Mouse (Mus musculus): ENCODE measurements around the gene Capns1.

GRCm38 (mm10) chr7:30183879-30184289 is 14.7 kb downstream of the Capns1 start, which contains the start of gene Cox7a1:
- TF ChIP-seq ZC3H11A (IDR thresholded peaks at IDR 0.05; ENCODE audit: low read depth, low read length) (no peak), CHD2 (IDR thresholded peaks at IDR 0.05; ENCODE audit: low read length) (no peak), E2F4 (IDR thresholded peaks at IDR 0.05; ENCODE audit: borderline replicate concordance, low read depth, low read length) (no peak), NRF1 (IDR thresholded peaks at IDR 0.05; ENCODE audit: insufficient read depth, low read depth, low read length, poor library complexity, severe bottlenecking) (no peak), SIN3A (IDR thresholded peaks at IDR 0.05; ENCODE audit: low read length) (peak; percentile 64), RCOR1 (IDR thresholded peaks at IDR 0.05; ENCODE audit: low read depth, low read length) (peak; percentile 60; the same call in 1 of the 2 replicates), POLR2A (IDR thresholded peaks at IDR 0.05; ENCODE audit: control insufficient read depth in 1 of 2, insufficient read depth in 1 of 2, low read depth in 1 of 2, low read length in 2 of 2, poor library complexity in 1 of 2) (peak in 1 of 2 experiments; percentile 70; a peak in 2 of 4 replicates), EP300 (IDR thresholded peaks at IDR 0.05; ENCODE audit: low read depth in 1 of 2, low read length in 2 of 2) (peak; percentile 66 to 73), NELFE (IDR thresholded peaks at IDR 0.05; ENCODE audit: low read depth, low read length) (no peak), CTCF (IDR thresholded peaks at IDR 0.05 in 2 of 3, conservative IDR thresholded peaks at IDR 0.05 in 1 of 3; ENCODE audit: control insufficient read depth in 1 of 3, insufficient read depth in 1 of 3, low read depth in 2 of 3, low read length in 3 of 3, poor library complexity in 1 of 3, severe bottlenecking in 1 of 3) (no peak), TCF12 (IDR thresholded peaks at IDR 0.05; ENCODE audit: low read depth, low read length) (peak; percentile 37; the same call in 1 of the 2 replicates), MYC (IDR thresholded peaks at IDR 0.05; ENCODE audit: low read depth, low read length) (no peak), POLR2AphosphoS2 (IDR thresholded peaks at IDR 0.05; ENCODE audit: low read length) (peak; percentile 15; the same call in 1 of the 2 replicates), USF1 (IDR thresholded peaks at IDR 0.05; ENCODE audit: low read depth, low read length) (no peak)
